Mouse (Mus musculus) midbrain, embryonic 11.5 days (tissue): ENCODE results near the gene Ezr. TPM values are rescaled to one million over a fixed set of nuclear protein-coding genes. Genes with fewer than 3 reads are reported as not detected.

Source experiments
- ATAC-seq: fragments of 200-750 bp; cut with Nextera tagmentation; 2 replicates; pipeline ENCODE4 v1.8.0; 2017; ENCODE audit warnings: moderate TSS enrichment, moderate library complexity; ENCODE audit not compliant: low FRiP score
- DNase-seq: peaks from one replicate; pipeline ENCODE4 v3.0.0; 2015; ENCODE audit warnings: low spot score; ENCODE audit errors: missing footprints
- H3K27ac ChIP-seq: fragments of 300-500 bp; sonication (generic); 2 replicates; pipeline ENCODE4 v1.5.1; 2014; ENCODE audit warnings: low read depth, low read length
- H3K27me3 ChIP-seq: fragments of 300-500 bp; sonication (generic); 2 replicates; pipeline ENCODE4 v1.6.1; 2014; ENCODE audit warnings: mild to moderate bottlenecking, low read length, moderate library complexity, mixed read lengths; ENCODE audit not compliant: control insufficient read depth, insufficient read depth
- H3K36me3 ChIP-seq: fragments of 300-500 bp; sonication (generic); 2 replicates; pipeline ENCODE4 v1.6.1; 2014; ENCODE audit warnings: mild to moderate bottlenecking, low read length, moderate library complexity, mixed read lengths; ENCODE audit not compliant: control insufficient read depth, insufficient read depth
- H3K4me1 ChIP-seq: fragments of 300-500 bp; sonication (generic); 2 replicates; pipeline ENCODE4 v1.6.1; 2014; ENCODE audit warnings: low read length; ENCODE audit not compliant: control insufficient read depth, insufficient read depth
- H3K4me2 ChIP-seq: fragments of 300-500 bp; sonication (generic); 2 replicates; pipeline ENCODE4 v1.6.1; 2014; ENCODE audit warnings: mild to moderate bottlenecking, moderate library complexity
- H3K4me3 ChIP-seq: fragments of 300-500 bp; sonication (generic); 2 replicates; pipeline ENCODE4 v1.5.1; 2014; ENCODE audit warnings: low read depth, low read length
- H3K9ac ChIP-seq: fragments of 300-500 bp; sonication (generic); 2 replicates; pipeline ENCODE4 v1.6.1; 2014; ENCODE audit warnings: low read length
- H3K9me3 ChIP-seq: fragments of 300-500 bp; sonication (generic); 2 replicates; pipeline ENCODE4 v1.6.1; 2016; ENCODE audit warnings: low read length; ENCODE audit not compliant: control insufficient read depth
- WGBS: fragments of 180-500 bp; shearing (Covaris S2); extraction: QIAGEN DNeasy Blood & Tissue Kit; methylation state at CpG from one replicate; pipeline ENCODE4 v1.1.7; 2014; 5-methylcytosine and 5-hydroxymethylcytosine counted together
- polyA plus RNA-seq: library from polyadenylated mRNA; unstranded; fragments of >200 nt; fragmentation: Nextera tagmentation; extraction: Ambion mirVana; gene quantifications from 2 replicates; pipeline ENCODE4 v1.2.1, GENCODE M21; 2014

Ezr gene
- polyA plus RNA-seq, 1 experiment from 2014 or later, result 51.0 TPM

GRCm38 (mm10) chr17:6751221-6751859 lies 31.2 kb downstream of the Ezr start:
- Histone ChIP-seq H3K4me2 (no peak overlapping the region), H3K27ac (no peak overlapping the region), H3K27me3 (no peaks in the 10 kb centered on the region; the same call in 1 of the 2 replicates), H3K9me3 (no peaks in the 10 kb centered on the region), H3K4me3 (no peak overlapping the region), H3K36me3 (no peaks in the 10 kb centered on the region), H3K9ac (no peak overlapping the region), H3K4me1 (peaks cover 18% of the 10 kb centered on the region)
- ATAC-seq, result no peak
- 83% methylated on average over 11 of the region's 11 CpGs for WGBS
- no peak for DNase-seq

GRCm38 (mm10) chr17:6748779-6749464 lies 33.7 kb downstream of the Ezr start:
- H3K36me3 ChIP-seq, result no peaks in the 10 kb centered on the region
- H3K9ac ChIP-seq, result no peak overlapping the region
- ATAC-seq (no peak), DNase-seq (no peak)
- no peak overlapping the region for H3K4me2 ChIP-seq
- no peaks in the 10 kb centered on the region for H3K9me3 ChIP-seq
- H3K27ac ChIP-seq, result no peak overlapping the region
- WGBS, result 92% methylated on average over 17 of the region's 17 CpGs
- no peak overlapping the region for H3K4me3 ChIP-seq
- H3K27me3 ChIP-seq, result no peaks in the 10 kb centered on the region; the same call in 1 of the 2 replicates
- peaks cover 31% of the 10 kb centered on the region for H3K4me1 ChIP-seq

- no peak overlapping the region for H3K9ac ChIP-seq
- no peaks in the 10 kb centered on the region for H3K36me3 ChIP-seq
- no peak overlapping the region for H3K4me3 ChIP-seq
- no peak for ATAC-seq
- H3K27ac ChIP-seq, result no peak overlapping the region
- DNase-seq, result no peak
- WGBS, result 29% methylated on average over 7 of the region's 7 CpGs
- no peaks in the 10 kb centered on the region for H3K9me3 ChIP-seq
- no peak overlapping the region for H3K4me2 ChIP-seq
- H3K4me1 ChIP-seq, result peaks cover 32% of the 10 kb centered on the region
- H3K27me3 ChIP-seq, result no peaks in the 10 kb centered on the region; the same call in 1 of the 2 replicates
Measured at GRCm38 (mm10) chr17:6747478-6747877, 35.1 kb downstream of the Ezr start.

GRCm38 (mm10) chr17:6746452-6747231 lies 35.9 kb downstream of the Ezr start:
- no peak for DNase-seq
- WGBS, result 67% methylated on average over 9 of the region's 9 CpGs
- H3K9me3 ChIP-seq, result no peaks in the 10 kb centered on the region
- no peak overlapping the region; the same call in 1 of the 2 replicates for H3K27ac ChIP-seq
- peak; percentile 20; the same call in 1 of the 2 replicates for ATAC-seq
- H3K27me3 ChIP-seq, result no peaks in the 10 kb centered on the region; the same call in 1 of the 2 replicates
- no peak overlapping the region for H3K4me3 ChIP-seq
- no peak overlapping the region for H3K9ac ChIP-seq
- peaks cover 36% of the 10 kb centered on the region for H3K4me1 ChIP-seq
- no peak overlapping the region for H3K4me2 ChIP-seq
- no peaks in the 10 kb centered on the region for H3K36me3 ChIP-seq

- 22% methylated on average over 9 of the region's 9 CpGs for WGBS
- H3K27me3 ChIP-seq, result no peaks in the 10 kb centered on the region; the same call in 1 of the 2 replicates
- peaks cover 36% of the 10 kb centered on the region for H3K4me1 ChIP-seq
- H3K9me3 ChIP-seq, result no peaks in the 10 kb centered on the region
- DNase-seq (peak; percentile 87), ATAC-seq (peak; percentile 81)
- no peak overlapping the region; the same call in 1 of the 2 replicates for H3K27ac ChIP-seq
- no peaks in the 10 kb centered on the region for H3K36me3 ChIP-seq
- H3K4me2 ChIP-seq, result no peak overlapping the region
- H3K4me3 ChIP-seq, result no peak overlapping the region
- H3K9ac ChIP-seq, result no peak overlapping the region
Measured at GRCm38 (mm10) chr17:6745975-6746374, 36.6 kb downstream of the Ezr start.

GRCm38 (mm10) chr17:6745503-6745902 lies 37.1 kb downstream of the Ezr start:
- no peak for ATAC-seq
- peaks cover 36% of the 10 kb centered on the region for H3K4me1 ChIP-seq
- no peaks in the 10 kb centered on the region for H3K36me3 ChIP-seq

GRCm38 (mm10) chr17:6744871-6745270 lies 37.7 kb downstream of the Ezr start:
- H3K36me3 ChIP-seq, result no peaks in the 10 kb centered on the region
- H3K4me2 ChIP-seq, result no peak overlapping the region
- peaks cover 39% of the 10 kb centered on the region for H3K4me1 ChIP-seq
- H3K4me3 ChIP-seq, result no peak overlapping the region
- H3K9ac ChIP-seq, result no peak overlapping the region
- no peak overlapping the region for H3K27ac ChIP-seq
- no peaks in the 10 kb centered on the region; the same call in 1 of the 2 replicates for H3K27me3 ChIP-seq
- no peaks in the 10 kb centered on the region for H3K9me3 ChIP-seq
- ATAC-seq, result no peak
- DNase-seq, result no peak
- 90% methylated on average over 14 of the region's 14 CpGs for WGBS

More at GRCm38 (mm10) chr17:6745503-6745902, 37.1 kb downstream of the Ezr start:
- Histone ChIP-seq H3K9me3 (no peaks in the 10 kb centered on the region), H3K4me2 (no peak overlapping the region), H3K9ac (no peak overlapping the region), H3K27me3 (no peaks in the 10 kb centered on the region; the same call in 1 of the 2 replicates), H3K4me3 (no peak overlapping the region), H3K27ac (no peak overlapping the region; the same call in 1 of the 2 replicates)
- no peak for DNase-seq
- WGBS, result 73% methylated on average over 5 of the region's 5 CpGs

- Histone ChIP-seq H3K36me3 (peaks cover 2% of the 10 kb centered on the region; the same call in 1 of the 2 replicates), H3K27ac (no peak overlapping the region), H3K9me3 (no peaks in the 10 kb centered on the region), H3K4me3 (no peak overlapping the region), H3K27me3 (no peaks in the 10 kb centered on the region; the same call in 1 of the 2 replicates), H3K9ac (no peak overlapping the region), H3K4me2 (no peak overlapping the region), H3K4me1 (peaks cover 39% of the 10 kb centered on the region)
- DNase-seq, result no peak
- 48% methylated on average over 9 of the region's 9 CpGs for WGBS
- ATAC-seq, result no peak
Measured at GRCm38 (mm10) chr17:6744366-6744765, 38.2 kb downstream of the Ezr start.
